Mouse (Mus musculus) CH12.LX (cell line): ENCODE measurements around the gene Gstp1. TPM values are rescaled to one million over a fixed set of nuclear protein-coding genes. Genes with fewer than 3 reads are reported as not detected.
"Not testable (repeated sequence)": the region's sequence is repeated elsewhere in the genome, so short reads cannot be mapped to it uniquely, and the experiment has no call there.

Experiments used
- DNase-seq: peaks from one replicate; pipeline ENCODE4 v3.0.0-alpha.2; 2013; ENCODE audit errors: extremely low read depth
- H3K27ac ChIP-seq: 2 replicates; pipeline ENCODE4 v1.5.1; 2012; ENCODE audit warnings: low read depth, mild to moderate bottlenecking, control low read depth, moderate library complexity; ENCODE audit not compliant: insufficient read depth
- H3K27me3 ChIP-seq: replicated peaks from 2 replicates; pipeline ENCODE3; 2012; ENCODE audit warnings: inconsistent platforms
- H3K36me3 ChIP-seq, 2 experiments: replicated peaks in 1 of 2; 2 replicates each; pipeline versions ENCODE3 to v1.6.1; 2012; ENCODE audit warnings: inconsistent platforms in 1 of 2, low read length in 1 of 2, mild to moderate bottlenecking in 1 of 2, mixed read lengths in 1 of 2, moderate library complexity in 1 of 2; ENCODE audit not compliant: control insufficient read depth in 1 of 2, insufficient read depth in 1 of 2
- H3K4me1 ChIP-seq, 2 experiments: 2 replicates each; pipeline ENCODE4 v1.6.1; 2012; ENCODE audit warnings: inconsistent platforms in 1 of 2, moderate library complexity in 1 of 2; ENCODE audit not compliant: insufficient read depth in 2 of 2, control insufficient read depth in 1 of 2
- H3K4me2 ChIP-seq: 2 replicates; pipeline ENCODE4 v1.6.1; 2012; ENCODE audit warnings: low read depth, mild to moderate bottlenecking, control low read depth; ENCODE audit not compliant: poor library complexity, insufficient read depth, severe bottlenecking
- H3K4me3 ChIP-seq, 3 experiments: fragments of 150-350 bp in 1 of 3; sonication (generic) in 1 of 3; replicated peaks in 1 of 3; 2 replicates each; pipeline versions ENCODE3 to v1.5.1; 2011 to 2012; ENCODE audit warnings: low read depth in 2 of 3, low read length in 2 of 3, mild to moderate bottlenecking in 2 of 3, moderate library complexity in 2 of 3, control low read depth in 1 of 3, improper control_type of control experiment in 1 of 3, inconsistent platforms in 1 of 3, mixed read lengths in 1 of 3; ENCODE audit not compliant: poor library complexity in 1 of 3
- H3K79me2 ChIP-seq: replicated peaks from 2 replicates; pipeline ENCODE4 v1.6.1; 2012; ENCODE audit warnings: mild to moderate bottlenecking, moderate library complexity; ENCODE audit not compliant: control insufficient read depth, poor library complexity, insufficient read depth, severe bottlenecking; ENCODE audit errors: extremely low read depth
- H3K9ac ChIP-seq: 2 replicates; pipeline ENCODE4 v1.6.1; 2012; ENCODE audit warnings: low read depth, mild to moderate bottlenecking, control low read depth, moderate library complexity; ENCODE audit not compliant: insufficient read depth
- H3K9me3 ChIP-seq: replicated peaks from 2 replicates; pipeline ENCODE3; 2012; ENCODE audit warnings: low read length, inconsistent platforms, mixed read lengths
- BHLHE40 ChIP-seq: IDR thresholded peaks from 2 replicates; pipeline ENCODE4 v1.6.1; 2011; ENCODE audit warnings: mild to moderate bottlenecking, low read depth, low read length, improper control_type of control experiment
- CHD1 ChIP-seq: IDR thresholded peaks from 2 replicates; pipeline ENCODE4 v1.6.1; 2012; ENCODE audit warnings: low read depth, low read length, improper control_type of control experiment, inconsistent platforms
- CHD2 ChIP-seq: IDR thresholded peaks from 2 replicates; pipeline ENCODE4 v1.6.1; 2011; ENCODE audit warnings: low read length, improper control_type of control experiment
- HCFC1 ChIP-seq: IDR thresholded peaks from 2 replicates; pipeline ENCODE4 v1.6.1; 2012; ENCODE audit warnings: low read depth, mild to moderate bottlenecking, inconsistent platforms, low read length, improper control_type of control experiment
- JUN ChIP-seq: IDR thresholded peaks from 2 replicates; pipeline ENCODE4 v1.6.1; 2011; ENCODE audit warnings: low read depth, mild to moderate bottlenecking, low read length, improper control_type of control experiment, moderate library complexity; ENCODE audit not compliant: insufficient read depth
- JUND ChIP-seq: conservative IDR thresholded peaks from 2 replicates; pipeline ENCODE4 v1.6.1; 2011; ENCODE audit warnings: low read depth, low read length, improper control_type of control experiment
- MAFK ChIP-seq: IDR thresholded peaks from 2 replicates; pipeline ENCODE4 v1.6.1; 2011; ENCODE audit warnings: low read length, improper control_type of control experiment; ENCODE audit not compliant: insufficient replicate concordance
- MXI1 ChIP-seq: IDR thresholded peaks from 2 replicates; pipeline ENCODE4 v1.6.1; 2011; ENCODE audit warnings: mild to moderate bottlenecking, low read depth, low read length, improper control_type of control experiment
- NELFE ChIP-seq: IDR thresholded peaks from 2 replicates; pipeline ENCODE4 v1.6.1; 2011; ENCODE audit warnings: low read depth, low read length, improper control_type of control experiment
- PAX5 ChIP-seq: IDR thresholded peaks from 2 replicates; pipeline ENCODE4 v1.6.1; 2012; ENCODE audit warnings: low read length, inconsistent platforms, mixed read lengths
- POLR2A ChIP-seq: IDR thresholded peaks from 2 replicates; pipeline ENCODE4 v1.6.1; 2011; ENCODE audit warnings: low read depth, mild to moderate bottlenecking, improper control_type of control experiment, low read length
- POLR2AphosphoS2 ChIP-seq: IDR thresholded peaks from 2 replicates; pipeline ENCODE4 v1.6.1; 2011; ENCODE audit warnings: low read depth, low read length, improper control_type of control experiment
- RAD21 ChIP-seq: IDR thresholded peaks from 2 replicates; pipeline ENCODE4 v1.6.1; 2011; ENCODE audit warnings: low read depth, mild to moderate bottlenecking, low read length, improper control_type of control experiment, moderate library complexity
- RCOR1 ChIP-seq: conservative IDR thresholded peaks from 2 replicates; pipeline ENCODE4 v1.6.1; 2012; ENCODE audit warnings: low read depth, mild to moderate bottlenecking, inconsistent platforms, low read length, improper control_type of control experiment
- SIN3A ChIP-seq: IDR thresholded peaks from 2 replicates; pipeline ENCODE4 v1.6.1; 2012; ENCODE audit warnings: low read length, improper control_type of control experiment, inconsistent platforms
- TBP ChIP-seq: conservative IDR thresholded peaks from 2 replicates; pipeline ENCODE4 v1.6.1; 2011; ENCODE audit warnings: low read depth, low read length, improper control_type of control experiment
- TCF12 ChIP-seq: IDR thresholded peaks from 2 replicates; pipeline ENCODE4 v1.6.1; 2014; ENCODE audit warnings: low read depth, mild to moderate bottlenecking, inconsistent platforms, low read length, improper control_type of control experiment
- ZKSCAN1 ChIP-seq: IDR thresholded peaks from 2 replicates; pipeline ENCODE4 v1.6.1; 2012; ENCODE audit warnings: low read depth, inconsistent platforms, low read length, improper control_type of control experiment, borderline replicate concordance
- ZMIZ1 ChIP-seq: IDR thresholded peaks from 2 replicates; pipeline ENCODE4 v1.6.1; 2012; ENCODE audit warnings: low read depth, mild to moderate bottlenecking, inconsistent platforms, low read length, improper control_type of control experiment
- ZNF384 ChIP-seq: IDR thresholded peaks from 2 replicates; pipeline ENCODE4 v1.6.1; 2012; ENCODE audit warnings: low read depth, low read length, improper control_type of control experiment, inconsistent platforms
- dilution Hi-C: fragments of 300-500 bp; cut with MboI; formaldehyde crosslinking; loops from 2 replicates; pipeline ENCODE4 v1.14.3; 2020; ENCODE audit warnings: low sequenced_read_pairs; ENCODE audit not compliant: extremely low pct_unique_long_range_greater_than_20kb, extremely low pct_ligation_motif_present
- in situ Hi-C: fragments of 300-500 bp; cut with MboI; formaldehyde crosslinking; loops from 3 replicates; pipeline ENCODE4 v1.14.3; 2019; ENCODE audit warnings: low sequenced_read_pairs, low pct_ligation_motif_present, low pct_unique_long_range_greater_than_20kb, mixed read lengths
- polyA plus RNA-seq: library from polyadenylated mRNA; unstranded; fragments of >175 nt; gene quantifications from 2 replicates; pipeline ENCODE4 v1.2.1, GENCODE M21; 2012; ENCODE audit warnings: low read depth; ENCODE audit not compliant: insufficient read length
- total RNA-seq, 2 experiments: library from RNA; depleted of rRNA; stranded (reverse); fragments of 300-350 nt in 1 of 2; fragments of >200 nt in 1 of 2; gene quantifications; 2 replicates each; pipeline ENCODE4 v1.2.3; 2012 to 2014

Gstp1 gene
- total and polyA plus RNA-seq, 3 experiments = 333 to 696 (median 529) TPM

DNA sequence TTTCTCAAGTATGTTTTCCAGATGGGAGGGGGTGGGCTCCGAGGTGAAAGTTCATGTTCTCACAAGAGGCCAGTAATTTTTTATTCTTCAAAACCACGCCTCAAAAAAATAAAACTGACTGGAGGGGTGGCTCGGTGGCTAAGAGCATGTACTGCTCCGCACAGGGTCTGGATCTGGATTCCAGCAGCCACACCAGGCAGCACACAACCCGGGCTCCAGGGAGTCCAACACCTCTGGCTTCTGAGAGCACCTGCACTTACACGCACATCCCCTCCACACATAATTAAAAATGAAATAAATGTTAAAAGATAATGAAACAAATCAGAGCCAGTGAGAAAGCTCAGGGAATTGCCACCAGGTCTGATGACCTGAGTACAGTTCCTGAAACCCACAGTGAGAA lies 28.5 kb upstream of the Gstp1 start:
- H3K9me3 ChIP-seq = no peaks in the 10 kb centered on the region
- H3K36me3 ChIP-seq = no peaks in the 10 kb centered on the region
- H3K79me2 ChIP-seq = no peaks in the 10 kb centered on the region
- no peak overlapping the region for H3K9ac ChIP-seq
- no peak overlapping the region for H3K4me2 ChIP-seq
- DNase-seq = no peak
- H3K4me1 ChIP-seq = no peaks in the 10 kb centered on the region
- in situ Hi-C loops = no loop called here
- peaks cover 3% of the 10 kb centered on the region for H3K27me3 ChIP-seq
- TF ChIP-seq RCOR1 (no peak), PAX5 (no peak), CHD2 (no peak), ZKSCAN1 (no peak), POLR2A (no peak), NELFE (no peak), POLR2AphosphoS2 (no peak)
- H3K4me3 ChIP-seq = no peak overlapping the region
- dilution Hi-C loops = no loop called here
- no peak overlapping the region for H3K27ac ChIP-seq

GRCm38 (mm10) chr19:4064501-4064900 lies 26.7 kb upstream of the Gstp1 start:
- H3K36me3 ChIP-seq, H3K27ac ChIP-seq, H3K9me3 ChIP-seq, in situ Hi-C loops, H3K4me3 ChIP-seq, H3K9ac ChIP-seq, H3K79me2 ChIP-seq, DNase-seq, H3K27me3 ChIP-seq, H3K4me2 ChIP-seq, dilution Hi-C loops, H3K4me1 ChIP-seq: not testable (repeated sequence)

GRCm38 (mm10) chr19:4063357-4063756 lies 25.6 kb upstream of the Gstp1 start:
- H3K9me3 ChIP-seq, H3K27me3 ChIP-seq, H3K4me2 ChIP-seq, H3K4me3 ChIP-seq, H3K79me2 ChIP-seq, DNase-seq, H3K9ac ChIP-seq, H3K36me3 ChIP-seq, dilution Hi-C loops, in situ Hi-C loops, H3K27ac ChIP-seq: not testable (repeated sequence)
- peaks cover 9 to 13% of the 10 kb centered on the region in 2 experiments for H3K4me1 ChIP-seq

- H3K4me1 ChIP-seq = peaks cover 14 to 21% of the 10 kb centered on the region in 2 experiments
- peak overlapping the region; percentile 24; the same call in 1 of the 2 replicates for H3K27ac ChIP-seq
- H3K4me2 ChIP-seq = 0 out of 2 replicates have a peak overlapping the region, but pooled peaks have one; percentile 10
- in situ Hi-C loops = no loop called here
- TF ChIP-seq RAD21 (no peak), MAFK (no peak), PAX5 (no peak), ZNF384 (no peak), JUND (no peak), ZMIZ1 (no peak), HCFC1 (no peak), TBP (no peak), SIN3A (no peak), TCF12 (no peak), JUN (no peak), BHLHE40 (no peak), POLR2A (no peak), MXI1 (no peak), CHD1 (no peak)
- no peak overlapping the region for H3K9ac ChIP-seq
- no peak for DNase-seq
- no peaks in the 10 kb centered on the region for H3K27me3 ChIP-seq
- no peaks in the 10 kb centered on the region for H3K79me2 ChIP-seq
- dilution Hi-C loops = no loop called here
- H3K36me3 ChIP-seq = no peaks in the 10 kb centered on the region
- H3K4me3 ChIP-seq = no peak overlapping the region
- H3K9me3 ChIP-seq = peaks cover 3% of the 10 kb centered on the region
Observed at GRCm38 (mm10) chr19:4060899-4061465, 23.2 kb upstream of the Gstp1 start.
